In the genomic region with DNA sequence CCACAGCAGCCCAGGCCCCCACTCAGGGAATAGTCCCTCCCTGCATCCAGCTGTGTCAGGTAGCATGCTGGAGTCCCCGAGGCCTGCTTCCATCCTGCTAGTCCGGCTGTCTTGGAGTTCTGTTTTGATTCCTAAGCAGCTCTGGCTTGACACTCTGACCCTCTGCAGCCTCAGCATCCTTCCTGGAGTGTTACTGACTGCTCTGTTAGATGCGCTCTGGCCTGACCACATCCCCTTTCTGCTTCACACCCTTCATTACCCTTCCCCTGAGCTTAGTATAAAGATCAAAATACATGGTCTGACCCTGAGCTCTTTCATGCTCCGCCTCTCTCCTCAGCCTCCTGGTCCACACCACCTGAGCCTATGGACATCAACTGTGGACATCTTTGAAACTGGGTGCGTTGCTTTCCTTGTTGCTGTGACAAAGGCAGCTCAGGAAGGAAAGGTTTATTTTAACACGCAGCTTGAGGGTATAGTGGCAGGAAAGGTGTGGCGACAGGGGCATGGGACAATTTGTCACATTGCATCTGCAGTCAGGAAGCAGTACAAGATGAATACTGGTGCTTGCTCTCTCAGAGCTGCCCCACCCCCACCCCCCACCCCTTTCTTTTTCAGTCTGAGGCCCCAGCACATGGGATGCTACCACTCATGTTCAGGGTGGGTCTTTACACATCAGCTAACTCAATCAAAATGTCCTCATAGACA, we compare ENCODE assay signal across 14 mouse cellular contexts. TPM values are rescaled to one million over a fixed set of nuclear protein-coding genes. Genes with fewer than 3 reads are reported as not detected.
DNase-seq lines count a peak whose midpoint lies in the region; TF ChIP-seq lines count a peak whose summit lies in the region.
"Had no signal": no experiment of that assay in that cellular context is flagged by ENCODE, and none has a peak within 500 bp of the region (broad histone marks: within the 10 kb centered on the region; RNA-seq: fewer than 3 reads in every experiment).

No protein-coding gene starts in this region.

- H3K36me3 ChIP-seq in spleen, adult 2 months (ENCODE audit: control insufficient read depth, insufficient read depth, low read length): peaks cover 11% of the 10 kb centered on the region
- H3K36me3 ChIP-seq in small intestine, adult 2 months (ENCODE audit: control insufficient read depth, insufficient read depth, low read length): peaks cover 11% of the 10 kb centered on the region
- H3K36me3 ChIP-seq: hindbrain, embryonic 15.5 days had no signal

- H3K4me3 ChIP-seq in spleen, adult 2 months (ENCODE audit: extremely low read depth, insufficient read depth, insufficient read length): no peak overlapping the region
- no peak overlapping the region for H3K4me3 ChIP-seq in small intestine, adult 2 months (ENCODE audit: low read depth, low read length)
- H3K4me3 ChIP-seq: forebrain, embryonic 13.5 days; hindbrain, embryonic 15.5 days had no signal

- peak in 1 of 2 experiments; percentile 22 for DNase-seq in spleen, adult 2 months (ENCODE audit: low read depth in 1 of 2, low spot score in 2 of 2)
- DNase-seq in spleen, postnatal 14 days (ENCODE audit: low spot score in 2 of 2): no peak
- peak; percentile 27 for DNase-seq in T-cell, adult 2 months (ENCODE audit: low spot score)
- peak; percentile 49 for DNase-seq in induced T-regulatory cell, adult 2 months (ENCODE audit: low read depth)
- no peak for DNase-seq in layer of hippocampus, adult 11-12 months (ENCODE audit: low spot score)
- no peak for DNase-seq in layer of hippocampus, adult 9-11 months
- DNase-seq: cerebellum, adult 18-20 months; heart, adult 18-20 months; kidney, adult 8-10 months; liver, postnatal 0 days; thymus, postnatal 14 days had no signal

- peak overlapping the region; percentile 80 for H3K27ac ChIP-seq in spleen, adult 2 months (ENCODE audit: insufficient read depth, low read length)
- peak overlapping the region; percentile 26; the same call in 1 of the 2 replicates for H3K27ac ChIP-seq in small intestine, adult 2 months (ENCODE audit: insufficient read depth, low read depth, low read length)
- H3K27ac ChIP-seq: forebrain, embryonic 13.5 days; hindbrain, embryonic 15.5 days had no signal

- H3K4me1 ChIP-seq in spleen, adult 2 months (ENCODE audit: control insufficient read depth, insufficient read depth, insufficient read length): peaks cover 11% of the 10 kb centered on the region; the same call in 1 of the 2 replicates
- H3K4me1 ChIP-seq in small intestine, adult 2 months (ENCODE audit: control insufficient read depth, insufficient read depth, insufficient read length, low read length): no peaks in the 10 kb centered on the region
- H3K4me1 ChIP-seq: forebrain, embryonic 13.5 days; hindbrain, embryonic 15.5 days had no signal

- no peaks in the 10 kb centered on the region for H3K27me3 ChIP-seq in spleen, adult 2 months (ENCODE audit: control insufficient read depth, insufficient read depth, low read length)
- H3K27me3 ChIP-seq in small intestine, adult 2 months (ENCODE audit: control insufficient read depth, insufficient read depth, low read length): no peaks in the 10 kb centered on the region
- H3K27me3 ChIP-seq: forebrain, embryonic 13.5 days; hindbrain, embryonic 15.5 days had no signal

- TF ChIP-seq CTCF in spleen, adult 2 months (IDR thresholded peaks at IDR 0.05; ENCODE audit: extremely low read depth, insufficient read depth, insufficient read length, insufficient replicate concordance): no peak
- no peak for TF ChIP-seq CTCF in small intestine, adult 2 months (IDR thresholded peaks at IDR 0.05; ENCODE audit: extremely low read depth, insufficient read length, insufficient replicate concordance, low read depth, low read length)

- whole genome bisulfite sequencing in spleen, adult 2 months: 12% methylated on average over 7 of the region's 7 CpGs
- WGBS in small intestine, adult 2 months: 74% methylated on average over 7 of the region's 7 CpGs

- TF ChIP-seq POLR2A in spleen, adult 2 months (IDR thresholded peaks at IDR 0.05; ENCODE audit: low read depth, low read length): no peak
- TF ChIP-seq POLR2A in small intestine, adult 2 months (IDR thresholded peaks at IDR 0.05; ENCODE audit: low read depth, low read length): no peak

RNA-seq across cellular contexts. Expression of a gene that starts 46.5 kb away (rescaled TPM):
- polyA plus RNA-seq in spleen, adult 2 months (2012; rRNA removed): 41.7 and 63.0 TPM in 2 replicates
- 8.5 and 11.2 TPM in 2 replicates for polyA plus RNA-seq in small intestine, adult 2 months (2012; rRNA removed)

Comparison
In these comparisons a context has a peak if more than half of its experiments do, and no peak if none do; other contexts are left out.
1. DNase-seq: peak in T-cell, adult 2 months (single experiment) and induced T-regulatory cell, adult 2 months (single experiment); none in spleen, postnatal 14 days (0 of 2), layer of hippocampus, adult 11-12 months (single experiment) and layer of hippocampus, adult 9-11 months (single experiment).